Mouse (Mus musculus): ENCODE measurements around the gene Xrn1. TPM values are rescaled to one million over a fixed set of nuclear protein-coding genes. Genes with fewer than 3 reads are reported as not detected.

Xrn1 gene
- polyA plus RNA-seq, 1 experiment from 2014 or later, result 11.8 TPM

- H3K9me3 ChIP-seq (replicated peaks), result no peaks in the 10 kb centered on the region
- no peak overlapping the region for H3K4me2 ChIP-seq
- no peak overlapping the region for H3K27ac ChIP-seq
- no peak overlapping the region for H3K4me3 ChIP-seq
- no peak overlapping the region for H3K9ac ChIP-seq
- H3K36me3 ChIP-seq, result peaks cover 55% of the 10 kb centered on the region
- 82% methylated on average over 2 of the region's 2 CpGs for WGBS
- H3K27me3 ChIP-seq, result no peaks in the 10 kb centered on the region
- no peak for ATAC-seq (replicated peaks; ENCODE audit: insufficient number of reproducible peaks, insufficient read depth, low FRiP score, low read depth)
- no peaks in the 10 kb centered on the region for H3K4me1 ChIP-seq (replicated peaks)
These were observed 23.7 kb downstream of the Xrn1 start for GRCm38 (mm10) chr9:95978279-95978678.

- Histone ChIP-seq H3K36me3 (peaks cover 59% of the 10 kb centered on the region), H3K9ac (no peak overlapping the region)
- no peak for ATAC-seq (replicated peaks; ENCODE audit: insufficient number of reproducible peaks, insufficient read depth, low FRiP score, low read depth)
These were observed 25.3 kb downstream of the Xrn1 start for GRCm38 (mm10) chr9:95979896-95980295.

GRCm38 (mm10) chr9:95992255-95992654 lies 37.7 kb downstream of the Xrn1 start:
- Histone ChIP-seq H3K4me1 (replicated peaks) (no peaks in the 10 kb centered on the region), H3K9me3 (replicated peaks) (no peaks in the 10 kb centered on the region), H3K9ac (no peak overlapping the region), H3K4me3 (no peak overlapping the region), H3K36me3 (peaks cover 42% of the 10 kb centered on the region), H3K27ac (no peak overlapping the region), H3K27me3 (no peaks in the 10 kb centered on the region), H3K4me2 (no peak overlapping the region)
- 92% methylated on average over 2 of the region's 2 CpGs for WGBS
- no peak for ATAC-seq (replicated peaks; ENCODE audit: insufficient number of reproducible peaks, insufficient read depth, low FRiP score, low read depth)

More at GRCm38 (mm10) chr9:95979896-95980295, 25.3 kb downstream of the Xrn1 start:
- Histone ChIP-seq H3K9me3 (replicated peaks) (no peaks in the 10 kb centered on the region), H3K4me1 (replicated peaks) (no peaks in the 10 kb centered on the region), H3K27ac (no peak overlapping the region), H3K4me3 (no peak overlapping the region), H3K27me3 (no peaks in the 10 kb centered on the region), H3K4me2 (no peak overlapping the region)
- WGBS, result 91% methylated on average over 6 of the region's 6 CpGs

- Histone ChIP-seq H3K9me3 (replicated peaks) (no peaks in the 10 kb centered on the region), H3K27ac (no peak overlapping the region), H3K27me3 (no peaks in the 10 kb centered on the region), H3K4me3 (no peak overlapping the region), H3K4me2 (no peak overlapping the region), H3K36me3 (peaks cover 77% of the 10 kb centered on the region), H3K4me1 (replicated peaks) (no peaks in the 10 kb centered on the region), H3K9ac (no peak overlapping the region)
- ATAC-seq (replicated peaks; ENCODE audit: insufficient number of reproducible peaks, insufficient read depth, low FRiP score, low read depth), result no peak
- 86% methylated on average over 7 of the region's 7 CpGs for WGBS
These were observed 49.9 kb downstream of the Xrn1 start for GRCm38 (mm10) chr9:96004455-96004854.

- Histone ChIP-seq H3K27me3 (no peaks in the 10 kb centered on the region), H3K4me1 (replicated peaks) (no peaks in the 10 kb centered on the region), H3K4me2 (no peak overlapping the region), H3K9ac (no peak overlapping the region), H3K4me3 (no peak overlapping the region), H3K36me3 (peaks cover 66% of the 10 kb centered on the region), H3K9me3 (replicated peaks) (no peaks in the 10 kb centered on the region), H3K27ac (no peak overlapping the region)
- 91% methylated on average over 7 of the region's 7 CpGs for WGBS
- ATAC-seq (replicated peaks; ENCODE audit: insufficient number of reproducible peaks, insufficient read depth, low FRiP score, low read depth), result no peak
These were observed 56.1 kb downstream of the Xrn1 start for GRCm38 (mm10) chr9:96010664-96011063.

GRCm38 (mm10) chr9:96023921-96024320 lies 69.4 kb downstream of the Xrn1 start:
- Histone ChIP-seq H3K9me3 (replicated peaks) (no peaks in the 10 kb centered on the region), H3K4me1 (replicated peaks) (no peaks in the 10 kb centered on the region), H3K4me2 (no peak overlapping the region), H3K9ac (no peak overlapping the region), H3K27ac (no peak overlapping the region), H3K36me3 (peaks cover 50% of the 10 kb centered on the region), H3K4me3 (no peak overlapping the region), H3K27me3 (no peaks in the 10 kb centered on the region)
- ATAC-seq (replicated peaks; ENCODE audit: insufficient number of reproducible peaks, insufficient read depth, low FRiP score, low read depth), result no peak
- 86% methylated on average over 3 of the region's 3 CpGs for WGBS

GRCm38 (mm10) chr9:96027913-96028312 lies 73.4 kb downstream of the Xrn1 start:
- H3K36me3 ChIP-seq, result peaks cover 69% of the 10 kb centered on the region
- WGBS, result 64% methylated on average over 3 of the region's 3 CpGs
- H3K9me3 ChIP-seq (replicated peaks), result no peaks in the 10 kb centered on the region

GRCm38 (mm10) chr9:96028818-96029217 lies 74.3 kb downstream of the Xrn1 start:
- no peaks in the 10 kb centered on the region for H3K9me3 ChIP-seq (replicated peaks)
- no peak for ATAC-seq (replicated peaks; ENCODE audit: insufficient number of reproducible peaks, insufficient read depth, low FRiP score, low read depth)
- WGBS, result 38% methylated on average over 1 of the region's 1 CpGs
- no peak overlapping the region for H3K9ac ChIP-seq
- no peak overlapping the region for H3K4me3 ChIP-seq
- H3K4me1 ChIP-seq (replicated peaks), result no peaks in the 10 kb centered on the region
- H3K36me3 ChIP-seq, result peaks cover 68% of the 10 kb centered on the region
- no peak overlapping the region for H3K27ac ChIP-seq
- H3K4me2 ChIP-seq, result no peak overlapping the region
- H3K27me3 ChIP-seq, result no peaks in the 10 kb centered on the region

More at GRCm38 (mm10) chr9:96027913-96028312, 73.4 kb downstream of the Xrn1 start:
- no peaks in the 10 kb centered on the region for H3K27me3 ChIP-seq
- H3K4me3 ChIP-seq, result no peak overlapping the region
- no peak for ATAC-seq (replicated peaks; ENCODE audit: insufficient number of reproducible peaks, insufficient read depth, low FRiP score, low read depth)
- H3K4me2 ChIP-seq, result no peak overlapping the region
- H3K4me1 ChIP-seq (replicated peaks), result no peaks in the 10 kb centered on the region
- H3K9ac ChIP-seq, result no peak overlapping the region
- no peak overlapping the region for H3K27ac ChIP-seq

- no peaks in the 10 kb centered on the region for H3K4me1 ChIP-seq (replicated peaks)
- 93% methylated on average over 5 of the region's 5 CpGs for WGBS
- no peak overlapping the region for H3K4me3 ChIP-seq
- ATAC-seq (replicated peaks; ENCODE audit: insufficient number of reproducible peaks, insufficient read depth, low FRiP score, low read depth), result no peak
- H3K27me3 ChIP-seq, result no peaks in the 10 kb centered on the region
- no peak overlapping the region for H3K27ac ChIP-seq
- no peaks in the 10 kb centered on the region for H3K9me3 ChIP-seq (replicated peaks)
- no peak overlapping the region for H3K4me2 ChIP-seq
- peaks cover 67% of the 10 kb centered on the region for H3K36me3 ChIP-seq
- H3K9ac ChIP-seq, result no peak overlapping the region
These were observed 75.3 kb downstream of the Xrn1 start for GRCm38 (mm10) chr9:96029886-96030285.

GRCm38 (mm10) chr9:96035371-96036086 lies 81.0 kb downstream of the Xrn1 start:
- 79% methylated on average over 3 of the region's 3 CpGs for WGBS
- H3K4me2 ChIP-seq, result no peak overlapping the region
- no peak overlapping the region for H3K4me3 ChIP-seq
- H3K27ac ChIP-seq, result no peak overlapping the region
- H3K36me3 ChIP-seq, result peaks cover 72% of the 10 kb centered on the region
- ATAC-seq (replicated peaks; ENCODE audit: insufficient number of reproducible peaks, insufficient read depth, low FRiP score, low read depth), result no peak
- no peak overlapping the region for H3K9ac ChIP-seq
- no peaks in the 10 kb centered on the region for H3K9me3 ChIP-seq (replicated peaks)
- no peaks in the 10 kb centered on the region for H3K4me1 ChIP-seq (replicated peaks)
- no peaks in the 10 kb centered on the region for H3K27me3 ChIP-seq

GRCm38 (mm10) chr9:96044214-96044613 lies 89.7 kb downstream of the Xrn1 start:
- peaks cover 63% of the 10 kb centered on the region for H3K36me3 ChIP-seq
- H3K27ac ChIP-seq, result no peak overlapping the region
- no peaks in the 10 kb centered on the region for H3K27me3 ChIP-seq
- H3K4me3 ChIP-seq, result no peak overlapping the region
- no peaks in the 10 kb centered on the region for H3K9me3 ChIP-seq (replicated peaks)
- no peak overlapping the region for H3K9ac ChIP-seq
- ATAC-seq (replicated peaks; ENCODE audit: insufficient number of reproducible peaks, insufficient read depth, low FRiP score, low read depth), result no peak
- WGBS, result 87% methylated on average over 3 of the region's 3 CpGs
- H3K4me2 ChIP-seq, result no peak overlapping the region
- H3K4me1 ChIP-seq (replicated peaks), result no peaks in the 10 kb centered on the region

GRCm38 (mm10) chr9:96051501-96051900 lies 96.9 kb downstream of the Xrn1 start:
- no peak overlapping the region for H3K9ac ChIP-seq
- H3K4me1 ChIP-seq (replicated peaks), result no peaks in the 10 kb centered on the region
- 94% methylated on average over 4 of the region's 4 CpGs for WGBS
- no peaks in the 10 kb centered on the region for H3K27me3 ChIP-seq
- H3K36me3 ChIP-seq, result peaks cover 68% of the 10 kb centered on the region
- H3K27ac ChIP-seq, result no peak overlapping the region
- no peak overlapping the region for H3K4me3 ChIP-seq
- ATAC-seq (replicated peaks; ENCODE audit: insufficient number of reproducible peaks, insufficient read depth, low FRiP score, low read depth), result no peak
- no peaks in the 10 kb centered on the region for H3K9me3 ChIP-seq (replicated peaks)
- H3K4me2 ChIP-seq, result no peak overlapping the region

Data from heart, embryonic 15.5 days (tissue).